Mouse (Mus musculus) retina, embryonic 14.5 days (tissue): ENCODE measurements at regions not wholly inside any gene's neighbourhood (a gene's known extent, or its start where the extent isn't known, plus 50 kb on each side); places are given as distances from the start of the nearest gene placed in this dataset.
"Not testable (repeated sequence)": the region's sequence is repeated elsewhere in the genome, so short reads cannot be mapped to it uniquely, and the experiment has no call there.

ENCODE experiments used
- DNase-seq: peaks from one replicate; pipeline ENCODE4 v3.0.0-alpha.2; 2015; ENCODE audit warnings: low spot score

GRCm38 (mm10) chr9:43520931-43521330 lies 210.3 kb downstream of the Trim29 start:
- DNase-seq = no peak

- no peak for DNase-seq
Observed at GRCm38 (mm10) chr9:43524947-43525565, 214.4 kb downstream of the Trim29 start.

- DNase-seq = no peak
Observed at GRCm38 (mm10) chr9:43532187-43532586, 211.6 kb upstream of the Nectin1 start.

GRCm38 (mm10) chr9:43535967-43536366 lies 207.8 kb upstream of the Nectin1 start:
- DNase-seq = no peak

- DNase-seq = no peak
Observed at GRCm38 (mm10) chr9:43537121-43537520, 206.7 kb upstream of the Nectin1 start.

GRCm38 (mm10) chr9:43540131-43540530 lies 203.7 kb upstream of the Nectin1 start:
- no peak for DNase-seq

- no peak for DNase-seq
Observed at GRCm38 (mm10) chr9:43541234-43541633, 202.6 kb upstream of the Nectin1 start.

- no peak for DNase-seq
Observed at GRCm38 (mm10) chr9:43542077-43542654, 201.6 kb upstream of the Nectin1 start.

GRCm38 (mm10) chr9:43545081-43545565 lies 198.7 kb upstream of the Nectin1 start:
- peak; percentile 31 for DNase-seq

- no peak for DNase-seq
Observed at GRCm38 (mm10) chr9:43548883-43549282, 194.9 kb upstream of the Nectin1 start.

GRCm38 (mm10) chr9:43549293-43549692 lies 194.5 kb upstream of the Nectin1 start:
- peak; percentile 34 for DNase-seq

GRCm38 (mm10) chr9:43552758-43553157 lies 191.0 kb upstream of the Nectin1 start:
- DNase-seq = not testable (repeated sequence)

- no peak for DNase-seq
Observed at GRCm38 (mm10) chr9:43562016-43562415, 181.8 kb upstream of the Nectin1 start.

- DNase-seq = peak; percentile 33
Observed at GRCm38 (mm10) chr9:43564239-43564906, 179.4 kb upstream of the Nectin1 start.

- DNase-seq = no peak
Observed at GRCm38 (mm10) chr9:43568851-43569250, 174.9 kb upstream of the Nectin1 start.

- DNase-seq = no peak
Observed at GRCm38 (mm10) chr9:43571086-43571485, 172.7 kb upstream of the Nectin1 start.

GRCm38 (mm10) chr9:43575659-43576058 lies 168.1 kb upstream of the Nectin1 start:
- no peak for DNase-seq

- no peak for DNase-seq
Observed at GRCm38 (mm10) chr9:43580653-43581052, 163.1 kb upstream of the Nectin1 start.

GRCm38 (mm10) chr9:43585616-43586015 lies 158.2 kb upstream of the Nectin1 start:
- DNase-seq = no peak

GRCm38 (mm10) chr9:43593236-43593635 lies 150.5 kb upstream of the Nectin1 start:
- DNase-seq = no peak

GRCm38 (mm10) chr9:43594814-43595213 lies 149.0 kb upstream of the Nectin1 start:
- DNase-seq = no peak

GRCm38 (mm10) chr9:43595461-43595860 lies 148.3 kb upstream of the Nectin1 start:
- no peak for DNase-seq

- DNase-seq = no peak
Observed at GRCm38 (mm10) chr9:43600396-43600795, 143.4 kb upstream of the Nectin1 start.
